Mouse (Mus musculus) ES-E14 (cell line): ENCODE measurements around the gene Alad.

Source experiments
- CHD2 ChIP-seq: IDR thresholded peaks from 2 replicates; pipeline ENCODE4 v1.6.1; 2014; ENCODE audit warnings: mild to moderate bottlenecking, low read depth, low read length, inconsistent platforms
- HCFC1 ChIP-seq: IDR thresholded peaks from 2 replicates; pipeline ENCODE4 v1.6.1; 2012; ENCODE audit warnings: low read length, inconsistent platforms, borderline replicate concordance; ENCODE audit not compliant: insufficient read depth
- MAFK ChIP-seq: IDR thresholded peaks from 2 replicates; pipeline ENCODE4 v1.6.1; 2014; ENCODE audit warnings: mild to moderate bottlenecking, low read depth, low read length, inconsistent platforms; ENCODE audit not compliant: insufficient read depth

- TF ChIP-seq MAFK (no peak), CHD2 (no peak), HCFC1 (no peak)
Measured at GRCm38 (mm10) chr4:62475131-62475530, 44.6 kb downstream of the Alad start.
